In the genomic region with DNA sequence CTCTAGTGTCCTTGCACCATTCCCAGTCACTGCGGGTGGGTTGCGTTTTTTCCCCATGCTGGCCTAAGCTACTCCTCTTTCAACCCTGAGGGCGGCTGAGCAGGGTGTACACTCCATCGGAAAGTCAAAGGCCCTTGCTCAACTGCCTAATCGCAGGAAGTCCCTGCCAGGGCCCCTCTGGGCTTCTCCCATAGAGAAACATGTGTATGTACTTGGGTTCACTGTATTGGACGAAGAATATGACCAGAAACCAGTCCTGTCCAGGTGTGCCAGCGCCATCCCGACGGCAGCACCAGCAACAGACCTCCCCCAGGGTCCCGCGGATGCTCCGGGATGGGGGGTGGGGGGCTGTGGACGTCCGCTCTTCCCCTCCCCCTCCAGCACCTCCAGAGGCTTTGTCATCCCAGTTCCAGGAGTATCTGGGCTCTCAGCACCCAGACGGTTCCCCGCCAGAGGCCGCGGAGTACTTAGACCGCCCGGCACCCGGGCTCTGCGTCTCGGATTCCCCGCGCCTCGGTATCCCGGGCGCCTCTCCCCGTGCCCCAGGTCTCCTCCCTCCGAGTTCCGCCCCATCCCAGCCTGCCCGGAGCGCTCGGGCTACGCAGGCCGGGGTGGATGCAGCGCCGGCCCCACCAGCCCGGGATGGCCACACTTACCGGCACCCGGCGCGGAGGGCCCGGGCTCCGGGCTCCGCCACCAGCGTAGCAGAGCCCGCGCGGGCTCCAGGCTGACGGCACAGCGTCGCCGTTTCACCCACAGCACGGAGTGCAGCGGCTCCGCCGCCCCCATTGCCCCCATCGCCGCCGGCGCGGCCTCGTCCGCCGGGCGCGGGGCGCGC, we compare ENCODE assay signal across 8 mouse cellular contexts. TPM values are rescaled to one million over a fixed set of nuclear protein-coding genes. Genes with fewer than 3 reads are reported as not detected.
DNase-seq lines count a peak whose midpoint lies in the region; ATAC-seq and TF ChIP-seq lines count a peak whose summit lies in the region.

No protein-coding gene starts in this region.

- peaks cover 86% of the 10 kb centered on the region for H3K79me2 ChIP-seq in macrophage (ENCODE audit: inconsistent target)

- H3K4me1 ChIP-seq in embryonic facial prominence, embryonic 10.5 days = peaks cover 61% of the 10 kb centered on the region
- peaks cover 62% of the 10 kb centered on the region for H3K4me1 ChIP-seq in heart, embryonic 13.5 days
- peaks cover 51% of the 10 kb centered on the region for H3K4me1 ChIP-seq in small intestine, adult 2 months (ENCODE audit: control insufficient read depth, insufficient read depth, insufficient read length, low read length)

- H3K4me3 ChIP-seq in embryonic facial prominence, embryonic 10.5 days = peak overlapping the region; percentile 73
- peak overlapping the region; percentile 87 for H3K4me3 ChIP-seq in heart, embryonic 13.5 days
- H3K4me3 ChIP-seq in macrophage (ENCODE audit: inconsistent target) = peak overlapping the region; percentile 94
- peak overlapping the region; percentile 97 for H3K4me3 ChIP-seq in small intestine, adult 2 months (ENCODE audit: low read depth, low read length)

- in situ Hi-C loops in Patski (cut with MboI; ENCODE audit: low pct_unique_long_range_greater_than_20kb) = no loop called here

- ATAC-seq in frontal cortex, adult (ENCODE audit: low TSS enrichment) = peak; percentile 15
- ATAC-seq in Patski = peak; percentile 11
- ATAC-seq in heart, embryonic 13.5 days (ENCODE audit: extremely low read depth, insufficient number of reproducible peaks, low FRiP score, low TSS enrichment) = no peak; the same call in 1 of the 2 replicates

- POLR2A ChIA-PET in Patski (lab: Charles Lee) = interaction anchor here (0.9 to 5.8 kb wide), 3 partner anchors 11 to 17 kb away, joined by 3 to 44 read pairs (median 4); no protein-coding TSS in a partner anchor

- under 1% methylated on average over 69 of the region's 70 CpGs for WGBS in embryonic facial prominence, embryonic 10.5 days
- under 1% methylated on average over 70 of the region's 70 CpGs for WGBS in heart, embryonic 13.5 days
- WGBS in macrophage (ENCODE audit: missing documents) = under 1% methylated on average over 59 of the region's 70 CpGs
- under 1% methylated on average over 70 of the region's 70 CpGs for WGBS in small intestine, adult 2 months

- no peak for DNase-seq in frontal cortex, adult 2 months (ENCODE audit: extremely low spot score in 1 of 2, low spot score in 1 of 2)
- DNase-seq in Patski (ENCODE audit: low read depth, low spot score) = no peak
- DNase-seq in embryonic facial prominence, embryonic 10.5 days (ENCODE audit: low spot score) = peak; percentile 75
- DNase-seq in kidney, postnatal 25 days = peak; percentile 49 to 71

- peak overlapping the region; percentile 96 for H3K9ac ChIP-seq in heart, embryonic 13.5 days

- H3K27ac ChIP-seq in embryonic facial prominence, embryonic 10.5 days (replicated peaks) = peak overlapping the region; percentile 93
- peak overlapping the region; percentile 96 for H3K27ac ChIP-seq in heart, embryonic 13.5 days (replicated peaks)
- H3K27ac ChIP-seq in macrophage = peak overlapping the region; percentile 97
- H3K27ac ChIP-seq in small intestine, adult 2 months (ENCODE audit: insufficient read depth, low read depth, low read length) = peak overlapping the region; percentile 97

- peak overlapping the region; percentile 85 for H3K4me2 ChIP-seq in heart, embryonic 13.5 days

- CTCF ChIA-PET in Patski (lab: Charles Lee) = interaction anchor here (0.9 kb wide), 1 partner anchor 45 kb away, joined by 3 read pairs; no protein-coding TSS in a partner anchor

- no peak; the same call in 1 of the 2 replicates for TF ChIP-seq POLR2A in small intestine, adult 2 months (IDR thresholded peaks at IDR 0.05; ENCODE audit: low read depth, low read length)

- TF ChIP-seq CTCF in Patski (IDR thresholded peaks at IDR 0.05) = no peak
- no peak for TF ChIP-seq CTCF in small intestine, adult 2 months (IDR thresholded peaks at IDR 0.05; ENCODE audit: extremely low read depth, insufficient read length, insufficient replicate concordance, low read depth, low read length)

- no peaks in the 10 kb centered on the region for H3K27me3 ChIP-seq in Patski
- peaks cover 20% of the 10 kb centered on the region for H3K27me3 ChIP-seq in embryonic facial prominence, embryonic 10.5 days (replicated peaks; ENCODE audit: low read depth, poor library complexity, severe bottlenecking)
- H3K27me3 ChIP-seq in heart, embryonic 13.5 days (replicated peaks) = peaks cover 2% of the 10 kb centered on the region; the same call in 1 of the 2 replicates
- H3K27me3 ChIP-seq in small intestine, adult 2 months (ENCODE audit: control insufficient read depth, insufficient read depth, low read length) = no peaks in the 10 kb centered on the region

- no peaks in the 10 kb centered on the region for H3K9me3 ChIP-seq in embryonic facial prominence, embryonic 10.5 days
- H3K9me3 ChIP-seq in heart, embryonic 13.5 days = no peaks in the 10 kb centered on the region

- H3K36me3 ChIP-seq in embryonic facial prominence, embryonic 10.5 days (replicated peaks) = no peaks in the 10 kb centered on the region
- H3K36me3 ChIP-seq in heart, embryonic 13.5 days = no peaks in the 10 kb centered on the region
- H3K36me3 ChIP-seq in macrophage (ENCODE audit: inconsistent target) = no peaks in the 10 kb centered on the region
- H3K36me3 ChIP-seq in small intestine, adult 2 months (ENCODE audit: control insufficient read depth, insufficient read depth, low read length) = no peaks in the 10 kb centered on the region

RNA-seq across cellular contexts. Expression of a gene that starts 0.9 kb away (rescaled TPM):
- polyA plus RNA-seq in frontal cortex, adult 2 months (2012; rRNA removed) = 50.2 TPM in 2 replicates
- 46.2 TPM for polyA plus RNA-seq in Patski (2021)
- 11.7 and 13.1 TPM in 2 replicates for polyA plus RNA-seq in embryonic facial prominence, embryonic 10.5 days (2016; fragmentation: Nextera tagmentation; extraction: Ambion mirVana)
- 12.4 and 13.2 TPM in 2 replicates for polyA plus RNA-seq in heart, embryonic 13.5 days (2015; fragmentation: Nextera tagmentation; extraction: Ambion mirVana)
- 100 to 1,000 TPM in 22 of 26 experiments, 10 to 100 TPM in 4; 29.9 to 512 (median 265) TPM for total RNA-seq in macrophage (2018; cell fraction: chromatin; rRNA removed)
- total RNA-seq in macrophage (2018; cell fraction: cytosol; rRNA removed) = 100 to 1,000 TPM in 23 of 26 experiments, 10 to 100 TPM in 3; 62.0 to 216 (median 136) TPM
- total RNA-seq in macrophage (2018; cell fraction: nucleus; rRNA removed) = 100 to 1,000 TPM in 22 of 26 experiments, 10 to 100 TPM in 4; 50.0 to 412 (median 210) TPM
- polyA plus RNA-seq in macrophage (2018) = 118 to 148 TPM (median 141 TPM) in 3 replicates
- 14.4 and 47.8 TPM in 2 replicates for polyA plus RNA-seq in small intestine, adult 2 months (2012; rRNA removed)

RNA-seq across cellular contexts. Expression of a gene that starts 29.2 kb away (rescaled TPM):
- polyA plus RNA-seq in frontal cortex, adult 2 months (2012; rRNA removed) = 28.3 and 29.4 TPM in 2 replicates
- polyA plus RNA-seq in Patski (2021) (37.9 TPM), macrophage (2018) (49.5 to 60.9 TPM (median 57.9 TPM) in 3 replicates)
- polyA plus RNA-seq in embryonic facial prominence, embryonic 10.5 days (2016; fragmentation: Nextera tagmentation; extraction: Ambion mirVana) = 11.2 and 11.9 TPM in 2 replicates
- 8.8 and 9.1 TPM in 2 replicates for polyA plus RNA-seq in heart, embryonic 13.5 days (2015; fragmentation: Nextera tagmentation; extraction: Ambion mirVana)
- total RNA-seq in macrophage (2018; cell fraction: chromatin; rRNA removed) = 100 to 1,000 TPM in 22 of 26 experiments, 10 to 100 TPM in 4; 49.2 to 243 (median 149) TPM
- 10 to 100 TPM; 47.8 to 85.0 (median 62.8) TPM for total RNA-seq in macrophage (2018; cell fraction: cytosol; rRNA removed)
- 100 to 1,000 TPM in 11 of 26 experiments, 10 to 100 TPM in 15; 41.2 to 234 (median 79.2) TPM for total RNA-seq in macrophage (2018; cell fraction: nucleus; rRNA removed)
- 23.1 and 54.8 TPM in 2 replicates for polyA plus RNA-seq in small intestine, adult 2 months (2012; rRNA removed)

Comparison
In these comparisons a context has a peak if more than half of its experiments do, and no peak if none do; other contexts are left out.
1. DNase-seq: peak in embryonic facial prominence, embryonic 10.5 days (single experiment) and kidney, postnatal 25 days (2 of 2); none in frontal cortex, adult 2 months (0 of 2) and Patski (single experiment).
2. Peak in every context shown above with its lines, with median percentiles within 50 percentile points of each other: H3K27ac ChIP-seq and H3K4me3 ChIP-seq.